24 mouse cellular contexts compared by ENCODE assay signal in genomic region chr5:110361465-110361864, GRCm38 (mm10). TPM values are rescaled to one million over a fixed set of nuclear protein-coding genes. Genes with fewer than 3 reads are reported as not detected.
"Had no signal": no experiment of that assay in that cellular context is flagged by ENCODE, and none has a peak within 500 bp of the region (broad histone marks: within the 10 kb centered on the region; RNA-seq: fewer than 3 reads in every experiment).

No protein-coding gene starts in this region.

- DNase-seq: gastrocnemius, postnatal 14 days; gastrocnemius, postnatal 36 days; heart, adult 18-20 months; heart, postnatal 10 days; kidney, adult 11 months; kidney, adult 8-10 months; kidney, postnatal 10 days; kidney, postnatal 25 days; kidney, postnatal 4 days; layer of hippocampus, postnatal 36 days; left cerebral cortex, postnatal 4 days had no signal

RNA-seq across cellular contexts. Expression of gene Lrcol1, which starts 16.9 kb away (rescaled TPM):
- total RNA-seq: gastrocnemius, adult 18-20 months; gastrocnemius, adult 8-10 months; gastrocnemius, postnatal 14 days; gastrocnemius, postnatal 36 days; heart, adult 18-20 months; heart, adult 8-10 months; heart, postnatal 10 days; heart, postnatal 25 days; hematopoietic stem cell, adult 5-6 weeks; hindbrain, postnatal 0 days; layer of hippocampus, adult 2 months; layer of hippocampus, postnatal 10 days; layer of hippocampus, postnatal 36 days; left cerebral cortex, adult 18-20 months; left cerebral cortex, adult 8-10 months; left cerebral cortex, postnatal 10 days; left cerebral cortex, postnatal 25 days; left cerebral cortex, postnatal 4 days; liver, adult 2 months had no signal

RNA-seq across cellular contexts. Expression of gene P2rx2, which starts 18.5 kb away (rescaled TPM):
- total RNA-seq: gastrocnemius, adult 18-20 months; gastrocnemius, adult 8-10 months; gastrocnemius, postnatal 14 days; gastrocnemius, postnatal 36 days; heart, adult 18-20 months; heart, adult 8-10 months; heart, postnatal 10 days; heart, postnatal 25 days; layer of hippocampus, adult 2 months; liver, adult 2 months had no signal
